Mouse (Mus musculus) c-Kit-positive CD71-positive TER-119-negative erythroid progenitor cells, embryonic 14.5 days (primary cell): ENCODE results near the gene Adgrb3.
"Not testable (repeated sequence)": the region's sequence is repeated elsewhere in the genome, so short reads cannot be mapped to it uniquely, and the experiment has no call there.

Source experiments
- DNase-seq: peaks from one replicate; pipeline ENCODE4 v3.0.0-alpha.2; 2013; ENCODE audit warnings: low read depth

Adgrb3 gene

GRCm38 (mm10) chr1:25510321-25511055 is 319.0 kb downstream of the Adgrb3 start:
- peak; percentile 3 for DNase-seq

GRCm38 (mm10) chr1:25504313-25504712 is 325.2 kb downstream of the Adgrb3 start:
- DNase-seq = no peak

GRCm38 (mm10) chr1:25503524-25503923 is 326.0 kb downstream of the Adgrb3 start:
- no peak for DNase-seq

- DNase-seq = no peak
These were observed 334.1 kb downstream of the Adgrb3 start for GRCm38 (mm10) chr1:25495202-25495914.

- DNase-seq = no peak
These were observed 338.0 kb downstream of the Adgrb3 start for GRCm38 (mm10) chr1:25491503-25491902.

- no peak for DNase-seq
These were observed 339.3 kb downstream of the Adgrb3 start for GRCm38 (mm10) chr1:25490174-25490573.

DNA sequence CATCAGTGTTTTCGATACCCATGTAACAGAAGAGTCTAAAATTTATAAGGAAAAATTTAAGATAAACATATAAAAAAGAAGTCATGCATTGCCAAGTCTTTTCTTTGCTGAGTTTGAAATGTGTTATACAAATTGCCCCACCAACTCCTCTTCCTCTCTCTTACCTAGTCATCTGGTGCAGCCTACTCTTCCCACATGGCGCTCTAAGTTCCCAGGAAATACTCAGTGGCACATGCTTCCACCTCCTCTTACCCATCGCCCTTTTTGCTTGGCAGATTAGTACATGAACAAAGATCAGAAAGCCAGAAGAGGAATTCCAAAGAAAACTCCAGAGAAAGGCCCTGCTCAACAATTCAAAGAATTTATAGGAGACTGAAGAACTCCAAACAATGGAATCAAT is 353.8 kb downstream of the Adgrb3 start:
- no peak for DNase-seq

GRCm38 (mm10) chr1:25474469-25474868 is 355.0 kb downstream of the Adgrb3 start:
- DNase-seq = no peak

DNA sequence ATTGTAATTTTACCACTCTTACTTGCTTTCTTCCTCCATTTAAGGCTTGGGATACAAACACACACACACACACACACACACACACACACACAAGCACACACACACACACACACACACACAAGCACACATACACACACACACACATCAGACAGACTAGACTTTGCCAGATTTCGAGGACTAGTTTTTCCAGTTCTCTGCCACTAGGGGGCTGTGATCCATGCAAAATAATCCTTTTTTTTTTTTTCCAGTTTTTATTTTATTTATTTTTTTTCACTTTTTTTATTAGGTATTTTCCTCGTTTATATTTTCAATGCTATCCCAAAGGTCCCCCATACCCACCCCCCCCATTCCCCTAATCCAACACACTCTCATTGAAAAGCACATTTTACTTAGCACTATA is 357.9 kb downstream of the Adgrb3 start:
- DNase-seq = not testable (repeated sequence)

GRCm38 (mm10) chr1:25462612-25463011 is 366.9 kb downstream of the Adgrb3 start:
- DNase-seq = no peak

DNA sequence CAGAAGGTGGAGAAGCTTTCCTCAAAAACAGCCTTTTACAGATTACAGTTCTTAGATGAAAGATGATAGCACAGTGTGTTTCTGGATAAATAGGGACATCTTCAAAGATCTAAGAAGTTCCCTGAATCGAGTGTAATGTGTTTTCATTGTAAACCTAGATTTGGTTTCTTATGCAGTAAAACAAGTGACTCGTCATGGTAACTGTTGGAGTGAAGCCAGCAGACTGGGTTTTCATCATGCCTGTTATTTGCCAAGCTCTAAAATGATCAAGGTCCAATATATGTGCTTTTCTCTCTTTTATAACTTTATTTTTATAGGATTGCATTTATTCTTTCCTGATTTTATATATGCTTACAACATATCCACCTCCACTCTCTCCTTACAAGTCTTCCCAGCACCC is 394.0 kb downstream of the Adgrb3 start:
- DNase-seq = no peak

DNA sequence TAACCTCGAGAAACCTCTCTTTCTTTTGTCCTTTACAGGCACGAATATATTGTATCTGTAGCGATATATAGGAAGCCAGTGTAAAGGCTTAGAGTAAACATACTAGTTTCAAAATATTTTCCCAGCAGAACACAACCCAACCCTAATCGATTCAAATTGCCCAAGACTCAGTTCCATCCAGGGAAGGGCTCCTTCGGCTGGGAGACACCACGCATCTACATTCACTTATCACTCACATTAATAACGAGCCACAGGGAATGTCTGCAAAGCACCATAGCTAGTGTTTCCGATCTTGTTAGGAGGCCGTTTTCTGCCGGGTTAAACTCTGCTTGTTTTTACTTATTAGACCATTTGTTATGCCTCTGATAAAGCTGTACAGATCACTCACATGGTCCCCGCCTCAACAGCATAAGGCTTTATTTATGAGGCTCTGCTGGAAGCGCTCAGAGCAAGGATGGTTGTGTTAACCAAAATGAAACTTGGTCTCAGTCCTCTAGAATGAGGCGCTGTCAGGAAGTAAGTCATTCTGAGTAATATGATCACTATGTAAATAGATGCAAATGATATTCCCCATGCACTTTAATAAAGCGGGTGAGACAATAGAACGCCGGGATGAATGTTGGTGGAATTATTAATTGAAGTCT is 399.2 kb downstream of the Adgrb3 start:
- no peak for DNase-seq

GRCm38 (mm10) chr1:25420701-25421100 is 408.8 kb downstream of the Adgrb3 start:
- DNase-seq = no peak

- no peak for DNase-seq
These were observed 410.1 kb downstream of the Adgrb3 start for GRCm38 (mm10) chr1:25419378-25419777.

DNA sequence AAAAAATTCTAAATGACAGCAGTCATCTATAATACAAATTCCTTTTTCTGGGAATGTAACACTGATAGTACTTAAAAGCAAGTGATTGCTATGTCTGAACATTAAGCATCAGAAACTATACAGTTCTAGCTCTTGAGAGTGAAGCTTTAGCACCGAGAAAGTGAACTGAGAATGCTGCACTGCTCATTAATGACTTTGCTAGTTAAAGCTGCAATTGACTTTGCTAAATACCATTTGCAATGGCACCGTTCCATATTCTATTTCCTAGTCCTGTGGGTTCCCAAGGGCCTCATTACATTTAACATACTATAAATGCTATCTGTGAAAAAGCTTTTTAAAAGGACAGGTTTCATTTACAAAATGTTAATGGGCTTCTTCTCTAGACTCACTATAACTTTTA is 414.4 kb downstream of the Adgrb3 start:
- DNase-seq = no peak

GRCm38 (mm10) chr1:25364186-25364585 is 465.3 kb downstream of the Adgrb3 start:
- no peak for DNase-seq

DNA sequence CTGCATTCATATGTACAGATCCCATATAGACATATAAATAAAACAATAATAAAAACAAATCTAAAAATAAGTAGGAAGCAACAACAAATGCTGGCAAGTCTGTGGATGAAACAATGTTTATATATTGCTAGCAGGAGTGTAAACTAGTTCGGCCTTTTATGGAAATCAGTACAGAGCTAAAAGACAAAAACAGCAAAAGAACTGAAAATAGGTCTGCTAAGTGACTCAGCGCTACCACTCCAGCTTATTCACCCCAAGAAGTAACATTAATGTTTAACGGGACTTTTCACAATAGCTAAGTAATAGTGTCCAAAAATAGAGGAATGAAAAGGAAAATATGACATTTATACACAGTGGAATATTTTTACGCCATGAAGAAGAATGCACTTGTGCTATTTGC is 471.0 kb downstream of the Adgrb3 start:
- no peak for DNase-seq

- no peak for DNase-seq
These were observed 474.0 kb downstream of the Adgrb3 start for GRCm38 (mm10) chr1:25355486-25355885.

DNA sequence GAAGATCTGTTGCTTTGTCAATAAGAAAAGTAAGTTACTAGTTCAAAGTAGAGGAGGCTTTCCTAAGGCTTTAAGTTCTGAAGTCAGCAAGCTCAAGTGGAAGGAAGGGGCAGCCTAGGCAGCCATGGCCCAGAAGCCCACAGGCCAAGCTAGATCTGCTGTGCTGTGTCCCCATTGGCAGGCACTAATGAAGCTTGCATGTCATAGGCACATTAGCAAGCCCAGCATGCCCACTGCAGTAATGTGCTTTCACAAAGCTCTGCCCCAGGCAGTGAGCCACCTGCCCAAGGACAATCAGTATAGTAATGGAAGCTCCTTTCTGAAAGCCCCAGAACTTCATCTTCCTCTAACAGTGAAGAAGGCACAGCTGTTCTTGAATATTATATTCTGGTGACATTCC is 484.6 kb downstream of the Adgrb3 start:
- DNase-seq = no peak

DNA sequence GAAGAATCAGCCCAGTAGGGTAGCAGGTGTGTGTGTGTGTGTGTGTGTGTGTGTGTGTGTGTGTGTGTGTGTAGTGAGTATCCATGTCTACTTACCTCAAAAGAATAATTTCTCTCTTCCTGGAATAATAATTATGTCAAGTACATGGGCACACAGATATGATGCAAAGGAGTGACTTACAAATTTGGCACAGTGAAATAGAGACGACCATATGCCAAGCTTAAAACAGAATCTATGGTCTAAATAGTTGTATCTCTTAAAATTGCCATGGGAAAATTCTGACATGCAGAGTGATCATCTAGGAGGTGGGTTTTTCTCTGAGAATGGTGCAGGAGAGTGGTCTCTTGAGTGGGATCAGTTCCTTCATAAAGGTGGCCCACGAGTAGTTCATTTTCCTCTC is 504.1 kb downstream of the Adgrb3 start:
- no peak for DNase-seq

GRCm38 (mm10) chr1:25317142-25317541 is 512.4 kb downstream of the Adgrb3 start:
- no peak for DNase-seq

DNA sequence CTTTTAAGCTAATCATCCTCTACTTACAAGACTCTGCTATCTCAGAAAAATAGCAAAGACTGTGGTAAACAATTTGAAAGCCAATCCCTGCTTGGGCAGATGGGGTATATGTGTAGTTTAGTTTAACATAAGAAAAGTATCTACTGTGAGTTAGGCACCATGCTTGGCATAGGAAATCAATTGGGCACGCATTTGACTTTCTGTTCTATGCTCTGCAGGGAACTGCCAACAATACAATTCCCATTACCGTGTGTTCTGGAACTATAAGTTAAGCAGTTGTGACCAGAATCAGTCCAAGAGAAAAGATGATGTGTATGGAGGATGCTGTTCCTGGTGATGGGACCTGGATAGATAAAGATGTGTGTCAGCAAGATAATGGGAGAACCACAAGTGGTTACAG is 517.2 kb downstream of the Adgrb3 start:
- DNase-seq = no peak

GRCm38 (mm10) chr1:25310066-25310465 is 519.4 kb downstream of the Adgrb3 start:
- no peak for DNase-seq
